Mouse (Mus musculus): ENCODE measurements around the gene Ddx58. TPM values are rescaled to one million over a fixed set of nuclear protein-coding genes. Genes with fewer than 3 reads are reported as not detected.

Gene Ddx58
- polyA plus RNA-seq, 1 experiment from 2014 or later, result 7.5 TPM

DNA sequence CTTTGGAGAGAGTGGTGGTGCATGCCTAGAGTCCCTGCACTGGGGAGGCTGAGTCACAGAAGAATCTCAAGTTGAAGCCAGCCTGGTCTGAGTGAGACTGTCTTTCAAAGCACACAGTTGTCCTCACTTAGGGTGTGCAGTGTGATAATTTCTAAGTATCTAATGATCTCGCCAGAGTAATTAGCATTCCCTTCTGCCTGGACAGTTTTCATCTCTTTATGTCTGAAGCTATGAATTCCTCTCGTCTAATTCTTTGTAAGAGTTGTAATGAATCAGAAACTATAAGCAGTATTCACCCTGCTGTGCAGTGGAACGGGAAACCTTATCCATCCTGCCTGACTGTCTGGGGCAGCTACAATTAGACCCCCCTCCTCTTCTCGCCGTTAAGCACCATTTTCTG lies 31.9 kb downstream of the Ddx58 start:
- H3K27me3 ChIP-seq (replicated peaks), result no peaks in the 10 kb centered on the region
- no peak overlapping the region for H3K4me3 ChIP-seq
- H3K36me3 ChIP-seq, result peaks cover 66% of the 10 kb centered on the region
- ATAC-seq (ENCODE audit: extremely low read depth, insufficient number of reproducible peaks, low FRiP score, low TSS enrichment), result no peak
- 0 out of 2 replicates have a peak, but pooled peaks cover 3% of the 10 kb centered on the region for H3K4me1 ChIP-seq
- H3K9ac ChIP-seq, result no peak overlapping the region
- no peak overlapping the region for H3K27ac ChIP-seq (replicated peaks)
- H3K4me2 ChIP-seq, result no peak overlapping the region
- 75% methylated on average over 5 of the region's 5 CpGs for WGBS
- H3K9me3 ChIP-seq, result no peaks in the 10 kb centered on the region

- Histone ChIP-seq H3K4me3 (no peak overlapping the region), H3K4me2 (no peak overlapping the region), H3K27ac (replicated peaks) (no peak overlapping the region), H3K9ac (no peak overlapping the region), H3K36me3 (peaks cover 55% of the 10 kb centered on the region), H3K27me3 (replicated peaks) (no peaks in the 10 kb centered on the region), H3K9me3 (no peaks in the 10 kb centered on the region), H3K4me1 (0 out of 2 replicates have a peak, but pooled peaks cover 3% of the 10 kb centered on the region)
- WGBS, result 84% methylated on average over 22 of the region's 22 CpGs
- no peak for ATAC-seq (ENCODE audit: extremely low read depth, insufficient number of reproducible peaks, low FRiP score, low TSS enrichment)
Observed at GRCm38 (mm10) chr4:40205231-40205903, 34.3 kb downstream of the Ddx58 start.

GRCm38 (mm10) chr4:40204374-40204773 lies 35.3 kb downstream of the Ddx58 start:
- peaks cover 56% of the 10 kb centered on the region for H3K36me3 ChIP-seq
- ATAC-seq (ENCODE audit: extremely low read depth, insufficient number of reproducible peaks, low FRiP score, low TSS enrichment), result no peak
- WGBS, result 92% methylated on average over 3 of the region's 3 CpGs
- no peaks in the 10 kb centered on the region for H3K4me1 ChIP-seq
- H3K27ac ChIP-seq (replicated peaks), result no peak overlapping the region
- no peak overlapping the region for H3K4me3 ChIP-seq
- H3K9me3 ChIP-seq, result no peaks in the 10 kb centered on the region
- no peaks in the 10 kb centered on the region for H3K27me3 ChIP-seq (replicated peaks)
- H3K4me2 ChIP-seq, result no peak overlapping the region
- H3K9ac ChIP-seq, result no peak overlapping the region

DNA sequence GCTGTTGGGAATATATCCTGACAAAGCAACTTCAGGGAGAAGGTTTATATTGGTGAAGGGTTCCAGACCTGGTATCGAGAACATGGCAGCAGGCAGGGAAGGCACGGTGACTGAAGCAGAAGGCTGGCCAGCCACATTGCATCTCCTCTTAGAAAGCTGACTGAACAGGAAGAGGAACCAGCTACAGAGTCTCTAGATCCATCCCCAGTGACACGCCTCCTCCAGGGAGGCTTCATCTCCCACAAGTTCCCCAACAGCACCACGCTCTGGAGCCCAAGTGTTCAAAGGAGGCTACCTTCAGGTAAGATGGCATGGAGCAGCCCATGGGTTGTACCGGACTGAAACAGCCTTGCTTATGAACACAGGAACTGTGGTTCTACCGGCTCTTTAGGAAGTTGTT lies 37.4 kb downstream of the Ddx58 start:
- no peaks in the 10 kb centered on the region for H3K9me3 ChIP-seq
- no peak overlapping the region for H3K9ac ChIP-seq
- H3K27ac ChIP-seq (replicated peaks), result no peak overlapping the region
- no peak overlapping the region for H3K4me3 ChIP-seq
- ATAC-seq (ENCODE audit: extremely low read depth, insufficient number of reproducible peaks, low FRiP score, low TSS enrichment), result no peak
- H3K4me2 ChIP-seq, result no peak overlapping the region
- H3K4me1 ChIP-seq, result no peaks in the 10 kb centered on the region
- H3K27me3 ChIP-seq (replicated peaks), result no peaks in the 10 kb centered on the region
- 86% methylated on average over 6 of the region's 6 CpGs for WGBS
- peaks cover 65% of the 10 kb centered on the region for H3K36me3 ChIP-seq

DNA sequence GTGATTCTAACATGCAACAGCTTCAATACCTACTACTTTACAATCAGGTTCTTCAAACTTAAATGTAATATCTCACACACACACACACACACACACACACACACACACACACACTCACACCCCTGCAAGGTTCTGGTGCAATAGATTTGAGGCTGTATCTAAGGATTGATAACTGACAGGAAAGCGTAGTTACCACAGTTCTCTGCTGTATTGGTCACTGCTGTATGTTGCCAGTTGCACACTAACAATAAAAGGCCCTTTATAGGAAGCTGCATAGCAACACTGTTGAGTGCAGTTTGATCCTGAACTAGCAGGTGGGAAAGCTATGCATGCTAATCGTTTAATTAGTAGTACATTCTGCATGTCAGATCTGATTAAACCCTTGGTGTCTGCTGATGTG lies 44.3 kb downstream of the Ddx58 start:
- H3K4me1 ChIP-seq, result peaks cover 6% of the 10 kb centered on the region; the same call in 1 of the 2 replicates
- no peak overlapping the region for H3K4me2 ChIP-seq
- WGBS, result 82% methylated on average over 2 of the region's 2 CpGs
- H3K9ac ChIP-seq, result no peak overlapping the region
- no peak overlapping the region for H3K27ac ChIP-seq (replicated peaks)
- no peak for ATAC-seq (ENCODE audit: extremely low read depth, insufficient number of reproducible peaks, low FRiP score, low TSS enrichment)
- H3K9me3 ChIP-seq, result no peaks in the 10 kb centered on the region
- H3K27me3 ChIP-seq (replicated peaks), result no peaks in the 10 kb centered on the region
- H3K36me3 ChIP-seq, result peaks cover 84% of the 10 kb centered on the region
- H3K4me3 ChIP-seq, result no peak overlapping the region

DNA sequence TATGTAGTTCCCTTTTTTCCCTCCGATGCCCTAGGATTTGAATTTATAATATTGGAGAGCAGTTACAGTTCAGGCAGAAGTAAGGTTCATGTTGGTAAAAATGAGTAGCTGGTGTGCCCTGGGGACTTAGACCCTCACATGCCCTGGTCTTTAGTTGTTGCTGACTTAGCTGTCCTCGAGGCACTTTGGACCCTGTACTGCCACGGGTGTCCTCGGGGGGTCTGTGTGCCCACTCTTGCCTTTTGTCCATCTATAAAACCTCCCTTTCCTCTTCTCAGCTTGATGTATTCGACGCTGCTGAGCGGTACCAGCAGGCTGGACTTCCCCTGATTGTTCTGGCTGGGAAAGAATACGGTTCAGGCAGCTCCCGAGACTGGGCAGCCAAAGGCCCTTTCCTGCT lies 46.2 kb downstream of the Ddx58 start:
- Histone ChIP-seq H3K27ac (replicated peaks) (no peak overlapping the region), H3K27me3 (replicated peaks) (no peaks in the 10 kb centered on the region), H3K9ac (no peak overlapping the region), H3K36me3 (peaks cover 88% of the 10 kb centered on the region), H3K4me3 (no peak overlapping the region), H3K4me2 (no peak overlapping the region), H3K4me1 (peaks cover 6% of the 10 kb centered on the region; the same call in 1 of the 2 replicates), H3K9me3 (no peaks in the 10 kb centered on the region)
- ATAC-seq (ENCODE audit: extremely low read depth, insufficient number of reproducible peaks, low FRiP score, low TSS enrichment), result no peak
- WGBS, result 71% methylated on average over 9 of the region's 9 CpGs

DNA sequence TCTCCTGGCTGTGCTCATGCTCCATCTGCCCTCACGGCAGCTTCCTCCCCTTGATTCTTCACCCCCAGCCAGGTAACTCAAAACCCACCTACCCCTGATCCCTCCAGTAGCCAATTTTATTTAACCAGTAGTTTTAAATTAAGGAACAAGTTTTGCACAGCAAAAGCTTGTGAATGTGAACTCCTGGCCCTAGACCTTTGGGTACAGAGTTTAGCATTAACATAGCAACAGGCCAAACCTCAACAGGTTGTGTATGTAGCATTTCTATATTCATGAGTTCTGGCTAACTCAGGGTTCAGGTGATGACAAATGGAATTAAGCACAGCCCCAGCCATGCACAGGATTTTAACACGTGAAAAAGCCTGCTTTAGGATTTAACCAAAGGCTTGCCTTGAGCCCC lies 47.4 kb downstream of the Ddx58 start:
- no peak overlapping the region for H3K9ac ChIP-seq
- no peak overlapping the region for H3K4me2 ChIP-seq
- no peak for ATAC-seq (ENCODE audit: extremely low read depth, insufficient number of reproducible peaks, low FRiP score, low TSS enrichment)
- peaks cover 6% of the 10 kb centered on the region; the same call in 1 of the 2 replicates for H3K4me1 ChIP-seq
- 54% methylated on average over 2 of the region's 2 CpGs for WGBS
- H3K27ac ChIP-seq (replicated peaks), result no peak overlapping the region
- no peaks in the 10 kb centered on the region for H3K27me3 ChIP-seq (replicated peaks)
- H3K4me3 ChIP-seq, result no peak overlapping the region
- H3K9me3 ChIP-seq, result no peaks in the 10 kb centered on the region
- peaks cover 88% of the 10 kb centered on the region for H3K36me3 ChIP-seq

DNA sequence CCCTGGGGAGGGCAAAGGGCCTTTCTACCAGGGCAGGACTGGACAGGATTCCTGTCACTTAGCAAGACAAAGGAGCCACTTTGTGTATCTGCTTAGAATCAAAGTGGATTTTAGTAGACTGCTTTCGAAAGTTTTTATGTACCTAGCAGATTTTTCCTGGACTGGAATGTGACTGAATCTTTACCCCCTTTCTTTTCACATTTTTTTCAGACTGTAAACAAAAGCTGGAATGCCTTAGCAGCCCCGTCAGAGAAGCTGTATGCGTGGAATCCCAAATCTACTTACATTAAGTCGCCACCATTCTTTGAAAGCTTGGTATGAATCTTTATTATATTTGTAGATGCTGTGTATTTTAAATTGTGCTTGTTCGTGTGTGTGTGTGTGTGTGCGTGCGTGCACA lies 51.7 kb downstream of the Ddx58 start:
- H3K9ac ChIP-seq, result no peak overlapping the region
- H3K4me1 ChIP-seq, result peaks cover 6% of the 10 kb centered on the region; the same call in 1 of the 2 replicates
- H3K4me2 ChIP-seq, result no peak overlapping the region
- ATAC-seq (ENCODE audit: extremely low read depth, insufficient number of reproducible peaks, low FRiP score, low TSS enrichment), result no peak
- H3K36me3 ChIP-seq, result peaks cover 93% of the 10 kb centered on the region
- H3K4me3 ChIP-seq, result no peak overlapping the region
- WGBS, result 89% methylated on average over 7 of the region's 7 CpGs
- H3K27ac ChIP-seq (replicated peaks), result no peak overlapping the region
- H3K27me3 ChIP-seq (replicated peaks), result no peaks in the 10 kb centered on the region
- no peaks in the 10 kb centered on the region for H3K9me3 ChIP-seq

DNA sequence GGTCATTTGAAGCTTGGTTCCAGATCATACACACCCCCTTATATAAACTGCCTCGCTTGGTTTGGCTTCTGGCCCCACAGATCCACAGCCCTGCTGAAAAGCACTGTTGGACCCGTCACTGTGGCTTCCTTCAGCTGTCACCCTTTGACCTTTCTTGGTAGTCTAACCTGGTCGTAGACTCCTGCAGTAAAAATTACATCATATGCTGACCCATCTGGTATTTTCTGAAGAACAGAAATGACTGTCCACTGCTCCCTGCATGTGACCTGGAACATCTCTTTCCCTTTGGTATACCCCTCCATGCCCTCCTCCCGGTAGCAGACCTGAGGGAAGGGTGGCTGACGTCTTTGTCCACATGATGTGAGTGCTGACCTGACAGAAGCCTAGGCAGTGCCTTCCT lies 55.2 kb downstream of the Ddx58 start:
- H3K27me3 ChIP-seq (replicated peaks), result no peaks in the 10 kb centered on the region
- H3K9ac ChIP-seq, result no peak overlapping the region
- no peaks in the 10 kb centered on the region for H3K4me1 ChIP-seq
- peaks cover 94% of the 10 kb centered on the region for H3K36me3 ChIP-seq
- no peak for ATAC-seq (ENCODE audit: extremely low read depth, insufficient number of reproducible peaks, low FRiP score, low TSS enrichment)
- no peak overlapping the region for H3K4me3 ChIP-seq
- H3K9me3 ChIP-seq, result no peaks in the 10 kb centered on the region
- 73% methylated on average over 5 of the region's 5 CpGs for WGBS
- H3K27ac ChIP-seq (replicated peaks), result no peak overlapping the region
- no peak overlapping the region for H3K4me2 ChIP-seq

GRCm38 (mm10) chr4:40183781-40184180 lies 55.8 kb downstream of the Ddx58 start:
- peaks cover 92% of the 10 kb centered on the region for H3K36me3 ChIP-seq
- no peak for ATAC-seq (ENCODE audit: extremely low read depth, insufficient number of reproducible peaks, low FRiP score, low TSS enrichment)
- no peak overlapping the region for H3K4me2 ChIP-seq
- H3K27me3 ChIP-seq (replicated peaks), result no peaks in the 10 kb centered on the region
- H3K4me1 ChIP-seq, result no peaks in the 10 kb centered on the region
- H3K27ac ChIP-seq (replicated peaks), result no peak overlapping the region
- H3K9ac ChIP-seq, result no peak overlapping the region
- WGBS, result 81% methylated on average over 6 of the region's 6 CpGs
- no peak overlapping the region for H3K4me3 ChIP-seq
- H3K9me3 ChIP-seq, result no peaks in the 10 kb centered on the region

- no peak for ATAC-seq (ENCODE audit: extremely low read depth, insufficient number of reproducible peaks, low FRiP score, low TSS enrichment)
- no peak overlapping the region for H3K9ac ChIP-seq
- H3K4me3 ChIP-seq, result no peak overlapping the region
- no peaks in the 10 kb centered on the region for H3K9me3 ChIP-seq
- H3K4me2 ChIP-seq, result no peak overlapping the region
- H3K36me3 ChIP-seq, result peaks cover 92% of the 10 kb centered on the region
- whole genome bisulfite sequencing, result 43% methylated on average over 14 of the region's 14 CpGs
- no peaks in the 10 kb centered on the region for H3K4me1 ChIP-seq
- no peak overlapping the region for H3K27ac ChIP-seq (replicated peaks)
- no peaks in the 10 kb centered on the region for H3K27me3 ChIP-seq (replicated peaks)
Observed at GRCm38 (mm10) chr4:40182651-40183320, 56.8 kb downstream of the Ddx58 start.

- no peaks in the 10 kb centered on the region for H3K4me1 ChIP-seq
- whole genome bisulfite sequencing, result 91% methylated on average over 8 of the region's 8 CpGs
- no peak overlapping the region for H3K27ac ChIP-seq (replicated peaks)
- H3K4me3 ChIP-seq, result no peak overlapping the region
- H3K9me3 ChIP-seq, result no peaks in the 10 kb centered on the region
- peaks cover 86% of the 10 kb centered on the region for H3K36me3 ChIP-seq
- no peaks in the 10 kb centered on the region for H3K27me3 ChIP-seq (replicated peaks)
- H3K9ac ChIP-seq, result no peak overlapping the region
- no peak for ATAC-seq (ENCODE audit: extremely low read depth, insufficient number of reproducible peaks, low FRiP score, low TSS enrichment)
- no peak overlapping the region for H3K4me2 ChIP-seq
Observed at GRCm38 (mm10) chr4:40181681-40182080, 57.9 kb downstream of the Ddx58 start.
